Mouse (Mus musculus): ENCODE measurements around the gene Rxfp3. TPM values are rescaled to one million over a fixed set of nuclear protein-coding genes. Genes with fewer than 3 reads are reported as not detected.

Gene Rxfp3
- total RNA-seq (2023): not detected

DNA sequence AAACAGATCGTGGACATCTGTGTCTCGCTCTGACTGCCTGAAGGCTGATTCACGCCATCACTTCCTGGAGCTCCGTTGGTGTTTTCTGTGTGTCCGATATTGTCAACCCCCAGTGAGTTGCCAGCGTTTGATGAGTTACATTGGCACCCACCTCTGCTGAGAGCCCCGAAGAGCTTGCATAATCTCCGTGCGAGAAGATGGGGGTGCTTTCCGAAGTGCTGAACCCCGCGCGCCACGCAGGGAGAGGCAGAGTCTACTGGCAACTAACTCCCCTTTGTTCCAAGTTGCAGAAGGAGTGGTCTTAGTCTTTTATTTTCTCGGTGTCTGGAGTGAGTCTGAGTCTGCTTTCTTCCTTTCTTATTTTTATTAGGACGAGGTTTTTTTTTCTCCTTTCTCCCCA, at the start of gene Rxfp3:
Gene Rxfp3 (minus strand): TSS at position 281 of the 400 bp plus-strand sequence.

GRCm38 (mm10) chr15:11064558-11065411, 27.0 kb upstream of the Rxfp3 start, which contains the start of gene Adamts12:
Gene Adamts12 (plus strand): TSS chr15:11064790.

DNA sequence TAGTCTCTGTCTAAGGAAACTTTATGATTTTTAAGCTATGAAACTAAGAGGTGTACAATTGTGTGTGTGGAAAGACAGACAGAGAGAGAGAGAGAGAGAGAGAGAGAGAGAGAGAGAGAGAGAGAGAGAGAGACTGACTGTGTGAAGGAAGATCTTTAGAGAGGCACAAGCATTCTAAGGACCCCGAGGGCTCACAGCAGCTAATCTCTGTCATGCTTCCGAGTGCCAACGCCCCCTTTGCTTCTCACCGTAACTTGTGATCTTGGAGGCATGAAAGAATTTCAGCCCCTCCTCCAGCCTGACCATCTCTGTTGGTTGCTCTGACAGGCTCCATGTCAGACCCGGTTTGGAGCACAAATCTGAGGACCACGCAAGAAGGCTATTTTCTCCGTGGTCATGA, 37.4 kb downstream of the Rxfp3 start, which contains the start of gene Slc45a2:
Gene Slc45a2 (plus strand): TSS at position 301 of the 400 bp plus-strand sequence.

Other genes with a start within 250 kb of the Rxfp3 start
- gene C1qtnf3, start 85.7 kb downstream of the Rxfp3 start, total RNA-seq (2023): not detected
- gene Amacr, start 56.2 kb downstream of the Rxfp3 start, total RNA-seq (2023): 1 to 10 TPM; 2.9 to 3.9 TPM
- not detected for gene Slc45a2, start 37.3 kb downstream of the Rxfp3 start, total RNA-seq (2023)
- gene Adamts12, start 26.8 kb upstream of the Rxfp3 start, total RNA-seq (2023): not detected